Mouse (Mus musculus) heart, embryonic 13.5 days (tissue): ENCODE results near the gene Ptpre. TPM values are rescaled to one million over a fixed set of nuclear protein-coding genes. Genes with fewer than 3 reads are reported as not detected.

ENCODE experiments used
- ATAC-seq: fragments of 200-750 bp; cut with Nextera tagmentation; 2 replicates; pipeline ENCODE4 v1.8.0; 2017; ENCODE audit warnings: moderate TSS enrichment; ENCODE audit not compliant: insufficient number of reproducible peaks, low FRiP score, low TSS enrichment; ENCODE audit errors: extremely low read depth
- H3K27ac ChIP-seq: fragments of 300-500 bp; sonication (generic); replicated peaks from 2 replicates; pipeline ENCODE4 v1.5.1; 2015; ENCODE audit warnings: moderate library complexity, mild to moderate bottlenecking, inconsistent platforms
- H3K27me3 ChIP-seq: fragments of 300-500 bp; sonication (generic); replicated peaks from 2 replicates; pipeline ENCODE4 v1.6.1; 2015; ENCODE audit warnings: mild to moderate bottlenecking, inconsistent platforms
- H3K36me3 ChIP-seq: fragments of 300-500 bp; sonication (generic); 2 replicates; pipeline ENCODE4 v1.6.1; 2015; ENCODE audit warnings: mild to moderate bottlenecking, inconsistent platforms
- H3K4me1 ChIP-seq: fragments of 300-500 bp; sonication (generic); 2 replicates; pipeline ENCODE4 v1.6.1; 2015; ENCODE audit warnings: inconsistent platforms
- H3K4me2 ChIP-seq: fragments of 300-500 bp; sonication (generic); 2 replicates; pipeline ENCODE4 v1.6.1; 2015; ENCODE audit warnings: inconsistent platforms, mild to moderate bottlenecking, moderate library complexity
- H3K4me3 ChIP-seq: fragments of 300-500 bp; sonication (generic); 2 replicates; pipeline ENCODE4 v1.5.1; 2015; ENCODE audit warnings: moderate library complexity, mild to moderate bottlenecking, inconsistent platforms
- H3K9ac ChIP-seq: fragments of 300-500 bp; sonication (generic); 2 replicates; pipeline ENCODE4 v1.6.1; 2015; ENCODE audit warnings: inconsistent platforms, mild to moderate bottlenecking, moderate library complexity
- H3K9me3 ChIP-seq: fragments of 300-500 bp; sonication (generic); 2 replicates; pipeline ENCODE4 v1.6.1; 2016; ENCODE audit warnings: inconsistent platforms
- WGBS: fragments of 180-500 bp; shearing (Covaris S2); methylation state at CpG from one replicate; pipeline ENCODE4 v1.1.7; 2015; ENCODE audit warnings: mixed read lengths; 5-methylcytosine and 5-hydroxymethylcytosine counted together
- polyA plus RNA-seq: library from polyadenylated mRNA; unstranded; fragments of >200 nt; fragmentation: Nextera tagmentation; extraction: Ambion mirVana; gene quantifications from 2 replicates; pipeline ENCODE4 v1.2.1, GENCODE M21; 2015

The Ptpre gene
- polyA plus RNA-seq, 1 experiment from 2014 or later, result 3.1 TPM

DNA sequence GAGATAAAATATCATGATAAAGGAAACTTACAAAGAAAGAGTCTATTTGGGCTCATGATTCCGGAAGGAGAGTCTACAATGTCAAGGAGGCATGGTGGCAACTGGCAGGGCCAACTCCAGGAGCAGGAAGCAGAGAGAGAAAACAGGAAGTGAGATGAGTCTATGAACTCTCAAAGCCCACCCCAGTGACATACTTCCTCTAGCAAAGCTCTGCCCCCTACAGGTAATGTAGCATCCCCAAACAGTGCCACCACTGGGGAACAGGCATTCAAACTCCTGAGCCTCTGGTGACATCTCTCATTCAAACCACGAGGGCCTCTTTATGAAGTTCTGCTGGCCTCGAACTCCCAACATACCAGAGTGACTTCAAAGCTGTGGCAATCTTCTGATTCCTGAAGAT, 25.6 kb upstream of the Ptpre start:
- H3K4me3 ChIP-seq, result no peak overlapping the region
- no peak for ATAC-seq
- H3K27ac ChIP-seq, result no peak overlapping the region
- no peaks in the 10 kb centered on the region for H3K27me3 ChIP-seq
- H3K9ac ChIP-seq, result no peak overlapping the region
- no peaks in the 10 kb centered on the region for H3K9me3 ChIP-seq
- 76% methylated on average over 3 of the region's 3 CpGs for WGBS
- no peaks in the 10 kb centered on the region for H3K36me3 ChIP-seq
- no peak overlapping the region for H3K4me2 ChIP-seq
- H3K4me1 ChIP-seq, result no peaks in the 10 kb centered on the region

DNA sequence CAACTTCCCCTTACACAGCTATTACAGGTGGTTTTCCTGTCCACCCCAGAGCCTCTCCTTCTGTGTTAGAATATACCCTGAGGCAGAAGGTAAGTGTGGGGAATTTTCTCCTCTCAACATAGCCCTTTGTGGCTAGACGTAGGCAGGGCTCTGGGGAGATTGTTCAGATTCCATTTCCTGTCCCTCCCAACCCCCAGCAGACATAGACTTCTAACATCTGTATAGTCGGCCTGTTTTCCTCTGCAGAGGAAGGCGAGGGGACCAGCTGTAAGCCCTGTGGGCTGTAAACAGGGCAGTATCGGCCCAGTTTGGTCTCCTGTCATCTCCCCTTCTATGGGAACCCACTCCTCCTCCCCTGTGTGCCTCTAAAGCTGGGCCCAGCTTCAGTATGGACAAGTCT, 20.1 kb upstream of the Ptpre start:
- WGBS, result 44% methylated on average over 4 of the region's 4 CpGs
- Histone ChIP-seq H3K27me3 (no peaks in the 10 kb centered on the region), H3K36me3 (no peaks in the 10 kb centered on the region), H3K4me1 (no peaks in the 10 kb centered on the region), H3K4me2 (no peak overlapping the region), H3K4me3 (no peak overlapping the region), H3K9ac (no peak overlapping the region), H3K9me3 (no peaks in the 10 kb centered on the region), H3K27ac (no peak overlapping the region)
- no peak for ATAC-seq

GRCm38 (mm10) chr7:135520241-135520640, 17.0 kb upstream of the Ptpre start:
- Histone ChIP-seq H3K36me3 (no peaks in the 10 kb centered on the region), H3K9ac (no peak overlapping the region), H3K27ac (no peak overlapping the region), H3K9me3 (no peaks in the 10 kb centered on the region), H3K4me3 (no peak overlapping the region), H3K4me2 (no peak overlapping the region), H3K4me1 (peaks cover 4% of the 10 kb centered on the region; the same call in 1 of the 2 replicates), H3K27me3 (no peaks in the 10 kb centered on the region)
- ATAC-seq, result no peak
- WGBS, result 55% methylated on average over 5 of the region's 5 CpGs

- Histone ChIP-seq H3K9me3 (no peaks in the 10 kb centered on the region), H3K9ac (no peak overlapping the region), H3K36me3 (no peaks in the 10 kb centered on the region), H3K4me1 (peaks cover 4% of the 10 kb centered on the region; the same call in 1 of the 2 replicates), H3K27ac (no peak overlapping the region), H3K27me3 (no peaks in the 10 kb centered on the region), H3K4me2 (no peak overlapping the region), H3K4me3 (no peak overlapping the region)
- ATAC-seq, result no peak
- 72% methylated on average over 15 of the region's 15 CpGs for WGBS
Measured at GRCm38 (mm10) chr7:135521755-135522512, 15.3 kb upstream of the Ptpre start.

DNA sequence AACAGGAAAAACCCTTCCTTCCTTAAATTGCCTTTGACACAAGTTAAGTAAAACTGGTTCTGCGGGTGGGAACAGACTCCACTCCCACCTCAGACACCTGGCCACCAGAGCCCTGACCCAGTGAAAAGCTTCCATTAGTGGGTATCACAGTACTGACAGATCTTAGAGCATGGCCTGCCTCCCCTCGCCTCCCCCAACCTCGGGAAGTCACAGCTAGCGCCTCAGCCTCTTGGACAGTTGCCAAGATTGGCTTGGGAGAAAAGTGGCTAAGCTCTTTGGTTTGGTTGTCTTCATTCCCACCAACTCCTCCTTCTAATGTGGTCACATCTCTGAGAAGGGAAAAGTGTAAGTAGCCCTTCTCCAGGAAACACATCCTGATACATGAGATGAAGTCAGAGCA, 13.3 kb upstream of the Ptpre start:
- H3K4me1 ChIP-seq, result peaks cover 4% of the 10 kb centered on the region; the same call in 1 of the 2 replicates
- H3K4me2 ChIP-seq, result no peak overlapping the region
- no peak overlapping the region for H3K27ac ChIP-seq
- H3K9me3 ChIP-seq, result no peaks in the 10 kb centered on the region
- H3K36me3 ChIP-seq, result no peaks in the 10 kb centered on the region
- H3K9ac ChIP-seq, result no peak overlapping the region
- no peak for ATAC-seq
- H3K27me3 ChIP-seq, result no peaks in the 10 kb centered on the region
- 29% methylated on average over 4 of the region's 4 CpGs for WGBS
- H3K4me3 ChIP-seq, result no peak overlapping the region

DNA sequence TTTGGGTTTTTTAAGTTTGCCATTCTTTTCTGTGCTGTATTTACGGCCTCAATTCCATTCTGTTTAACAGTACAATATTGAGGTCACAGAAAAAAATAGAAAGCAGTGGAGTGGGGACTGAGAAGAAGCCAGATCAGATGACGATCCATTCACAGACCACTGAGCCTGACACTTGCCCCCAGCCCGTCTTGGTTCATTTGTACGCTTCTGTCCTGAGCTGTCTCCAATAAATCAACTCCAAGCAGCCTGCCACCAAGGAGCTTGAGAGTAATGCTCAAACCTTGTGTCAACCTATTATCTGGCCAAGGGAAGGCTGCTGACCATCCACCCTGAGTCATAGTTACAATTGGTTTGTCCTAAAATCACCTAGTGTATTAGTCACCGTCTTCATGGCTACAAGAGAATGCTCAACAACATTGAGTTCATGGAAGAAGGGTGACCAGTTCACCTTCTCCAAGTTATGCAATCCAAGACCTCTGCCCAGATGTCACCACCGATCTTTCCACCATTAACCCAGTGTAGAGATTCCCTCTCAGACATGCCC, 12.8 kb upstream of the Ptpre start:
- H3K4me3 ChIP-seq, result no peak overlapping the region
- WGBS, result 81% methylated on average over 6 of the region's 6 CpGs

GRCm38 (mm10) chr7:135526574-135527152, 10.6 kb upstream of the Ptpre start:
- no peaks in the 10 kb centered on the region for H3K27me3 ChIP-seq
- H3K36me3 ChIP-seq, result no peaks in the 10 kb centered on the region
- H3K27ac ChIP-seq, result no peak overlapping the region
- H3K4me1 ChIP-seq, result peaks cover 4% of the 10 kb centered on the region; the same call in 1 of the 2 replicates
- no peak for ATAC-seq
- H3K4me3 ChIP-seq, result no peak overlapping the region
- no peaks in the 10 kb centered on the region for H3K9me3 ChIP-seq
- no peak overlapping the region for H3K4me2 ChIP-seq
- 73% methylated on average over 3 of the region's 3 CpGs for WGBS
- no peak overlapping the region for H3K9ac ChIP-seq

More for the DNA sequence above, 12.8 kb upstream of the Ptpre start:
- no peaks in the 10 kb centered on the region for H3K36me3 ChIP-seq
- no peaks in the 10 kb centered on the region for H3K9me3 ChIP-seq
- no peaks in the 10 kb centered on the region for H3K27me3 ChIP-seq
- H3K4me2 ChIP-seq, result no peak overlapping the region
- no peak for ATAC-seq
- peaks cover 4% of the 10 kb centered on the region; the same call in 1 of the 2 replicates for H3K4me1 ChIP-seq
- H3K27ac ChIP-seq, result no peak overlapping the region
- H3K9ac ChIP-seq, result no peak overlapping the region

DNA sequence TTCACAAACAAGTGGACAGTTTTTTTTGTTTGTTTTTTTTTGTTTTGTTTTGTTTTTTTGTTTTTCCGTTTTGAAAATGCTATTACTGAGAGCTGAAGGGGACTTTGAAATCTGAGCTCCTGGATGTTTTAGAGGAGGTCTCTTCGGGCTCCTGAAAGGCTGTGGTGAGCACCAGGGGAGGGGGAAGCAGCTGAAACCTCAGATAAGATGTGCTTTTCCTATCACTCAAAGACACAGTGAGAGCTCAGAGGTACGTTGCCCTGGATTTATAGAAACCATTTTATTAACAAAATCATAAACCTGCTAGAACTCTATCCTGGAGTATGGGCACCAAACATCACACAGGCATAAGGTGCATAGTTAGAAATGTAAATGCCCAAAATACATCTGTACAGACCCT, 10.1 kb upstream of the Ptpre start:
- H3K4me3 ChIP-seq, result no peak overlapping the region
- no peak overlapping the region for H3K4me2 ChIP-seq
- H3K27ac ChIP-seq, result no peak overlapping the region
- no peaks in the 10 kb centered on the region for H3K36me3 ChIP-seq
- no peak for ATAC-seq
- no peaks in the 10 kb centered on the region for H3K27me3 ChIP-seq
- H3K4me1 ChIP-seq, result peaks cover 4% of the 10 kb centered on the region; the same call in 1 of the 2 replicates
- 17% methylated on average over 3 of the region's 3 CpGs for WGBS
- H3K9ac ChIP-seq, result no peak overlapping the region
- H3K9me3 ChIP-seq, result no peaks in the 10 kb centered on the region

DNA sequence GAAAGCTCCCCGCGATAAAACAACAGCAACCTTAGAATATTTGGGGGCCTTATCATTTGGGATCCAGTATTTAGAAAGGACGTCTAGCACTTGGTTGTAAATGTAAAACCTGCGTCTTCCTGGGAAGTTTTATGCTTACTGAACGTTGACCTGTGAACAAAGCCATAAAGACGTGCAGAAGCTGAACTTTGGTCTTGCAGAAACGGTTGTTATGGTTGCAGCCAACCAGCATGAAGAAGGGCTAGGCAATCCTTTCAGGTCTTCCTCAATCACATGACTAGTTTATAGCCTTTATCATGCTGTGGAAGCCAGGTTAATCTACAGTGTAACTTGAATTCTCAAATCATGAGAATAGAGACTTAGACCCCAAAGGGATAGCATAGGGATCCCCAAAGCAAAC, 8.8 kb upstream of the Ptpre start, which contains the start of gene Clrn3:
Clrn3 (minus strand) TSS at position 140 of the 400 bp plus-strand sequence.
- Histone ChIP-seq H3K4me3 (no peak within 1 kb of the TSS), H3K4me2 (no peak within 1 kb of the TSS), H3K4me1 (peaks cover 4% of the 10 kb centered on the region; the same call in 1 of the 2 replicates), H3K36me3 (no peaks in the 10 kb centered on the region), H3K27me3 (no peaks in the 10 kb centered on the region), H3K27ac (no peak within 1 kb of the TSS), H3K9me3 (no peaks in the 10 kb centered on the region), H3K9ac (no peak within 1 kb of the TSS)
- WGBS, result 78% methylated on average over 7 of the region's 7 CpGs
- ATAC-seq, result no peak

- WGBS, result 85% methylated on average over 2 of the region's 2 CpGs
- H3K4me3 ChIP-seq, result no peak overlapping the region
- no peak overlapping the region for H3K27ac ChIP-seq
- H3K9me3 ChIP-seq, result no peaks in the 10 kb centered on the region
- ATAC-seq, result no peak
- no peak overlapping the region for H3K9ac ChIP-seq
- H3K36me3 ChIP-seq, result no peaks in the 10 kb centered on the region
- H3K4me1 ChIP-seq, result peaks cover 2% of the 10 kb centered on the region; the same call in 1 of the 2 replicates
- no peaks in the 10 kb centered on the region for H3K27me3 ChIP-seq
- no peak overlapping the region for H3K4me2 ChIP-seq
Measured at GRCm38 (mm10) chr7:135529068-135529467, 8.2 kb upstream of the Ptpre start.

GRCm38 (mm10) chr7:135534548-135535189, 2.6 kb upstream of the Ptpre start:
- H3K27me3 ChIP-seq, result peaks cover 36% of the 10 kb centered on the region
- H3K4me2 ChIP-seq, result no peak overlapping the region
- no peaks in the 10 kb centered on the region for H3K9me3 ChIP-seq
- peaks cover 7% of the 10 kb centered on the region; the same call in 1 of the 2 replicates for H3K4me1 ChIP-seq
- no peak overlapping the region for H3K27ac ChIP-seq
- no peak for ATAC-seq
- WGBS, result 41% methylated on average over 2 of the region's 2 CpGs
- no peak overlapping the region for H3K9ac ChIP-seq
- no peak overlapping the region for H3K4me3 ChIP-seq
- no peaks in the 10 kb centered on the region for H3K36me3 ChIP-seq
